Mouse (Mus musculus) cerebellum, postnatal 4 days (tissue): Measurements from ENCODE around the gene Klk15.
"Not testable (repeated sequence)": the region's sequence is repeated elsewhere in the genome, so short reads cannot be mapped to it uniquely, and the experiment has no call there.

Source experiments
- DNase-seq, 2 experiments: peaks; one replicate each; pipeline ENCODE4 v3.0.0; 2022; ENCODE audit warnings: low spot score in 2 of 2, mixed read lengths in 1 of 2

Gene Klk15

DNA sequence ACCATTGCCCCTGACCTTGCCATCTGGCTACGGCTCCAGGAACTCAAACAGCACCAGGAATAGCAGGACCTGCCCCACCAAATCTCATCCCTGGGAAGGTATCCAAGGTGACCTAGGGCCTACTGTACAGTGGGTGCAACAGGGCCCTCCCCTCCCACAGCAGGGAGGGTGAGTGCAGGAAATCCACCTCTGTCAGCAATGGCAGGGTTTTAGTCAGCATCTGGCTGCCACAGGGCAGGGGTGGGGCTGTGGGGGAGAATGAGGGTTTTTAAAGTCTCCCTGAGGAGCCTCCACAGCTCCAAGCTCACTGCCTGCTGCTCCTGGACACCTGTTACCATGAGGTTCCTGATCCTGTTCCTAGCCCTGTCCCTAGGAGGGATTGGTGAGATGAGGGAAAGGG is 42.2 kb downstream of the Klk15 start, which contains the start of gene Klk1b9:
TSS of gene Klk1b9 (plus strand) at position 301 of the 400 bp plus-strand sequence.
- not testable (repeated sequence) for DNase-seq

DNA sequence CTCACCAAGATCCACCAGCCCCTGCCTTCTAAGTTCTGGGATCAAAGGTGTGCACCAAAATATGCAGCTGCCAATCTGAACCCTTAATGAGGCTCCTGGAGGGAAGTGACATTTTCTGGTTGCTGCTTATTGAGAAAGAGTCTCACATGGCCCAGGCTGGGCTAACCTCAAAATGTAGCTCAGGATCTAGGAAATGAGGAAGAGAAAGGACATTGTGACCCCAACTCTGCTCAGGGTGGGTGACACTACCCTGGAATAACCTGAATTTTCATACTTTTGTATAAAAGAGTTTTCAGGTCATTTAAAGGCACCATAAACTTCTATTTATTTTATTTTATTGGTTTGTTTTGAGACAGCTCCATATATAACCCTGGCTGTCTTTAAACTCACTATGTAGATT is 52.1 kb downstream of the Klk15 start:
- no peak for DNase-seq
